Mouse (Mus musculus) MEL (cell line): ENCODE measurements at regions not wholly inside any gene's neighbourhood (a gene's known extent, or its start where the extent isn't known, plus 50 kb on each side); places are given as distances from the start of the nearest gene placed in this dataset.
A peak's percentile ranks its signal among the peaks of the same experiment; 100 is the strongest.

ENCODE experiments used
- DNase-seq: peaks from one replicate; pipeline ENCODE4 v3.0.0; 2011; ENCODE audit warnings: low read depth, low spot score
- H3K27ac ChIP-seq: 2 replicates; pipeline ENCODE4 v1.5.1; 2012; ENCODE audit warnings: low read depth, mild to moderate bottlenecking, control low read depth, low read length, moderate library complexity; ENCODE audit not compliant: control insufficient read depth
- H3K27me3 ChIP-seq, 2 experiments: fragments of 150-350 bp in 1 of 2; sonication (generic) in 1 of 2; 2 replicates each; pipeline ENCODE4 v1.6.1; 2012; ENCODE audit warnings: low read length in 2 of 2, mild to moderate bottlenecking in 2 of 2, improper control_type of control experiment in 1 of 2, moderate library complexity in 1 of 2; ENCODE audit not compliant: insufficient read depth in 2 of 2, control insufficient read depth in 1 of 2
- H3K36me3 ChIP-seq, 2 experiments: 2 replicates each; pipeline ENCODE4 v1.6.1; 2012 to 2014; ENCODE audit warnings: low read length in 2 of 2, improper control_type of control experiment in 1 of 2, inconsistent platforms in 1 of 2, mild to moderate bottlenecking in 1 of 2; ENCODE audit not compliant: insufficient read depth in 2 of 2, control insufficient read depth in 1 of 2
- H3K4me1 ChIP-seq, 2 experiments: fragments of 150-350 bp in 1 of 2; sonication (generic) in 1 of 2; 2 replicates each; pipeline ENCODE4 v1.6.1; 2012; ENCODE audit warnings: low read length in 2 of 2, improper control_type of control experiment in 1 of 2, mild to moderate bottlenecking in 1 of 2; ENCODE audit not compliant: insufficient read depth in 2 of 2, control insufficient read depth in 1 of 2
- H3K4me3 ChIP-seq, 2 experiments: fragments of 150-350 bp in 1 of 2; sonication (generic) in 1 of 2; 2 replicates each; pipeline ENCODE4 v1.5.1; 2012; ENCODE audit warnings: low read depth in 2 of 2, low read length in 2 of 2, mild to moderate bottlenecking in 2 of 2, moderate library complexity in 2 of 2, control low read depth in 1 of 2, improper control_type of control experiment in 1 of 2; ENCODE audit not compliant: control insufficient read depth in 1 of 2, insufficient read depth in 1 of 2
- H3K79me2 ChIP-seq: 2 replicates; pipeline ENCODE4 v1.6.1; 2012; ENCODE audit warnings: mild to moderate bottlenecking, low read length, moderate library complexity; ENCODE audit not compliant: control insufficient read depth, poor library complexity, insufficient read depth
- H3K9ac ChIP-seq: 2 replicates; pipeline ENCODE4 v1.6.1; 2012; ENCODE audit warnings: low read depth, mild to moderate bottlenecking, control low read depth, low read length, moderate library complexity; ENCODE audit not compliant: control insufficient read depth, poor library complexity, severe bottlenecking
- H3K9me3 ChIP-seq: fragments of 150-350 bp; sonication (generic); replicated peaks from 2 replicates; pipeline ENCODE4 v1.6.1; 2012; ENCODE audit warnings: mild to moderate bottlenecking, low read length, improper control_type of control experiment, moderate library complexity; ENCODE audit not compliant: insufficient read depth
- CHD1 ChIP-seq: IDR thresholded peaks from 2 replicates; pipeline ENCODE4 v1.6.1; 2012; ENCODE audit warnings: low read depth, mild to moderate bottlenecking, inconsistent platforms, low read length, improper control_type of control experiment
- CTCF ChIP-seq, 3 experiments: IDR thresholded peaks in 2 of 3; conservative IDR thresholded peaks in 1 of 3; 2 replicates each; pipeline ENCODE4 v1.5.1; 2011 to 2012; ENCODE audit warnings: low read length in 3 of 3, low read depth in 2 of 3, mild to moderate bottlenecking in 2 of 3, improper control_type of control experiment in 1 of 3, inconsistent platforms in 1 of 3, mixed read lengths in 1 of 3, moderate library complexity in 1 of 3; ENCODE audit not compliant: control insufficient read depth in 1 of 3, insufficient read depth in 1 of 3, poor library complexity in 1 of 3, severe bottlenecking in 1 of 3
- E2F4 ChIP-seq: IDR thresholded peaks from 2 replicates; pipeline ENCODE4 v1.6.1; 2011; ENCODE audit warnings: low read depth, low read length, improper control_type of control experiment, borderline replicate concordance
- ELF1 ChIP-seq: IDR thresholded peaks from 2 replicates; pipeline ENCODE4 v1.6.1; 2014; ENCODE audit warnings: low read depth, mild to moderate bottlenecking, inconsistent platforms, low read length, improper control_type of control experiment, moderate library complexity
- EP300 ChIP-seq, 2 experiments: IDR thresholded peaks; 2 replicates each; pipeline ENCODE4 v1.6.1; 2011; ENCODE audit warnings: improper control_type of control experiment in 2 of 2, low read length in 2 of 2, low read depth in 1 of 2, mild to moderate bottlenecking in 1 of 2
- ETS1 ChIP-seq: IDR thresholded peaks from 2 replicates; pipeline ENCODE4 v1.6.1; 2012; ENCODE audit warnings: low read depth, mild to moderate bottlenecking, inconsistent platforms, low read length, improper control_type of control experiment, moderate library complexity
- GATA1 ChIP-seq: IDR thresholded peaks from 2 replicates; pipeline ENCODE4 v1.6.1; 2011; ENCODE audit warnings: low read depth, low read length, improper control_type of control experiment
- HCFC1 ChIP-seq: IDR thresholded peaks from 2 replicates; pipeline ENCODE4 v1.6.1; 2012; ENCODE audit warnings: low read depth, mild to moderate bottlenecking, inconsistent platforms, low read length, improper control_type of control experiment, moderate library complexity
- JUND ChIP-seq: IDR thresholded peaks from 2 replicates; pipeline ENCODE4 v1.6.1; 2011; ENCODE audit warnings: low read depth, mild to moderate bottlenecking, improper control_type of control experiment, low read length
- MAFK ChIP-seq: IDR thresholded peaks from 2 replicates; pipeline ENCODE4 v1.6.1; 2011; ENCODE audit warnings: low read depth, mild to moderate bottlenecking, low read length, improper control_type of control experiment, borderline replicate concordance
- MAX ChIP-seq: IDR thresholded peaks from 2 replicates; pipeline ENCODE4 v1.6.1; 2011; ENCODE audit warnings: low read length, improper control_type of control experiment
- MEF2A ChIP-seq: IDR thresholded peaks from 2 replicates; pipeline ENCODE4 v1.6.1; 2014; ENCODE audit warnings: low read depth, mild to moderate bottlenecking, inconsistent platforms, low read length, improper control_type of control experiment; ENCODE audit not compliant: poor library complexity, insufficient replicate concordance, severe bottlenecking; ENCODE audit errors: extremely low read depth
- NRF1 ChIP-seq: IDR thresholded peaks from 2 replicates; pipeline ENCODE4 v1.6.1; 2014; ENCODE audit warnings: low read depth, mild to moderate bottlenecking, inconsistent platforms, low read length, improper control_type of control experiment, moderate library complexity; ENCODE audit not compliant: poor library complexity, insufficient read depth, severe bottlenecking
- POLR2A ChIP-seq, 2 experiments: IDR thresholded peaks; 2 replicates each; pipeline ENCODE4 v1.6.1; 2011 to 2012; ENCODE audit warnings: low read length in 2 of 2, mild to moderate bottlenecking in 2 of 2, control low read depth in 1 of 2, improper control_type of control experiment in 1 of 2, low read depth in 1 of 2, moderate library complexity in 1 of 2; ENCODE audit not compliant: control insufficient read depth in 1 of 2, insufficient read depth in 1 of 2, poor library complexity in 1 of 2
- POLR2AphosphoS2 ChIP-seq: IDR thresholded peaks from 2 replicates; pipeline ENCODE4 v1.6.1; 2011; ENCODE audit warnings: low read length, improper control_type of control experiment
- POLR2AphosphoS5 ChIP-seq: IDR thresholded peaks from 2 replicates; pipeline ENCODE4 v1.6.1; 2012; ENCODE audit warnings: low read depth, borderline replicate concordance, mild to moderate bottlenecking, inconsistent platforms, low read length, moderate library complexity, mixed read lengths
- RCOR1 ChIP-seq: IDR thresholded peaks from 2 replicates; pipeline ENCODE4 v1.6.1; 2012; ENCODE audit warnings: low read depth, mild to moderate bottlenecking, inconsistent platforms, low read length, improper control_type of control experiment
- SMC3 ChIP-seq: IDR thresholded peaks from 2 replicates; pipeline ENCODE4 v1.6.1; 2011; ENCODE audit warnings: low read depth, low read length, improper control_type of control experiment
- TAL1 ChIP-seq: IDR thresholded peaks from 2 replicates; pipeline ENCODE4 v1.6.1; 2012; ENCODE audit warnings: mild to moderate bottlenecking, inconsistent platforms, low read length, moderate library complexity, mixed read lengths
- TBP ChIP-seq: IDR thresholded peaks from 2 replicates; pipeline ENCODE4 v1.8.0; 2011; ENCODE audit warnings: low read depth, low read length, improper control_type of control experiment
- UBTF ChIP-seq: IDR thresholded peaks from 2 replicates; pipeline ENCODE4 v1.6.1; 2012; ENCODE audit warnings: low read depth, mild to moderate bottlenecking, inconsistent platforms, low read length, improper control_type of control experiment, moderate library complexity, borderline replicate concordance; ENCODE audit not compliant: insufficient read depth
- USF1 ChIP-seq: IDR thresholded peaks from 2 replicates; pipeline ENCODE4 v1.6.1; 2014; ENCODE audit warnings: low read depth, mild to moderate bottlenecking, inconsistent platforms, low read length, improper control_type of control experiment, moderate library complexity
- USF2 ChIP-seq, 2 experiments: IDR thresholded peaks; 2 replicates each; pipeline ENCODE4 v1.6.1; 2011 to 2012; ENCODE audit warnings: improper control_type of control experiment in 2 of 2, low read length in 2 of 2, borderline replicate concordance in 1 of 2, inconsistent platforms in 1 of 2, low read depth in 1 of 2, mild to moderate bottlenecking in 1 of 2; ENCODE audit not compliant: insufficient read depth in 1 of 2
- ZMIZ1 ChIP-seq: IDR thresholded peaks from 2 replicates; pipeline ENCODE4 v1.6.1; 2012; ENCODE audit warnings: low read depth, mild to moderate bottlenecking, inconsistent platforms, low read length, improper control_type of control experiment, moderate library complexity
- ZNF384 ChIP-seq: IDR thresholded peaks from 2 replicates; pipeline ENCODE4 v1.6.1; 2012; ENCODE audit warnings: low read depth, mild to moderate bottlenecking, inconsistent platforms, low read length, improper control_type of control experiment

DNA sequence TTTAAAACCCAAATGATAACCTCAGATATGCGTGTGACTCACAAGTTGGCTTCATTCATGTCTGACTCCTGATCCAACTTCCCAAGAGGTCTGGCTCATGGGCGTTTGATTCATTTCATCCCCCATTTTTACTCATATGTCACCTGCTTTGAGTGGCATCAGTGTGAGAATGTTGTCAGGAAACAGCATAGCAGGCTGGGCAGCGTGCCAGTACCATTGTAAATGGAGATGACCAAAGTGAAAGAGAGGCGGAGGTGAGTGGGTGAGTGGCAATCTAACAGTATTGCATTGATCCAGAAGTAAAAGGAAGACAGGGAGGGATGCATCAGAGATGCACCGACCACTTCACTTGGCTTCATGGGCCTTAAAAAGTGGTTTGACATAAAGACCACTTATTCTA is 720.7 kb downstream of the Hace1 start:
- Histone ChIP-seq H3K9ac (no peak overlapping the region), H3K36me3 (peaks cover 0 to 2% of the 10 kb centered on the region in 2 experiments; a peak in 1 of 4 replicates), H3K9me3 (no peaks in the 10 kb centered on the region), H3K27ac (no peak overlapping the region), H3K4me1 (peaks cover 0 to 8% of the 10 kb centered on the region in 2 experiments; a peak in 3 of 4 replicates), H3K79me2 (no peaks in the 10 kb centered on the region), H3K27me3 (no peaks in the 10 kb centered on the region), H3K4me3 (no peak overlapping the region)
- TF ChIP-seq NRF1 (no peak), RCOR1 (no peak), MAX (no peak), MAFK (no peak), TBP (no peak)
- DNase-seq: peak; percentile 10

DNA sequence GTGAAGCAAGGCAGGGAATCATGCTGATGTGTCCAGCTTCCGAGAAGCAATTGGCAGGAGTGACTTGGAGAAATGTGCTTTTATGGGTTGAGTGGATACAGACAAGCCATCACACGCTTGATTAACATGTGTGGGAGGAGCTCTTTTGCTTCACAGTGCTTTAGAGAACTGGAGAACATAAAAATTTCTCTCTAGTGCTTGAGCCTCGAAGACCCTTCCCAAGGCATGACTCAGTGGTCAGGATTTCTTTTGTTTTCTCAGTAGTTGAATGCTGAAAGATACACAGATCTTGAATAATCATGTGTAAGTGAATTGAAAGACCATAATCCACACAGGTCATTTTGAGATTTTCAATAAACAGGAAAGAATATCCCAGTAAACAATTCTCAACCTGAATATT is 721.9 kb downstream of the Hace1 start:
- no peak overlapping the region for H3K27ac ChIP-seq

DNA sequence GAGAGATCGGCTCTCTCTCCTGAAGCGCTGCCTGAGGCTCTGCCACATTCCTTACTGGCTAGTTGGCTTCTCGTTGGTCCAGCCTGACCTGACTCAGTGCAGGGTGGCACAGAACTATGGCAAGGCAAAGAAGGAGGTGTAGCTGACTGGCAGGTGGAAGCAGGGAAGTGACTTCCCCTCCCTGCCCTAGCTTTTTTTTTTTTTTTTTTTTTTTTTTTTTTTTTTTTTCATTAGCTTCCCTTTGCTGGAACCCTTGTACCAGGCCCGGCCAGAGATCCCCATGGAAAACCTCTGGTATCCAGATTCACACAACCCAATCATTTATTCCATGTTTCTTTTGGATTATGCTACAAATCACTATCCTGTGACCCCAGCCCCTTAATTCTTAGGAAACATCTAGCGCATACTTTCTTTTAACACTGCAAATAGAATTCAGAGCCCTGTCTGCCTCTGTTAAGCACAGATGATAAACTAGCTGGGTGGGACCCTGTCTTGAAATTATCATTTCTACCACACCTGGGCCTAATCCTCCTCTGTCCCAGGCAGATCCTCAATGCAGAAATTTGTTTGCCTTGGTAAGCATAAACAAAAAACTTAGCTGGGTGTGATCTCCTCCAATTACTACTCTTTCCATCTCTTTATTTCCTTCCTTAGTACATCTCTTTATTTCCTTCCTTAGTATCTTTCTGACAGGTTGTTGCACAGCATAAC is 742.9 kb downstream of the Hace1 start:
- TF ChIP-seq TAL1 (no peak; the same call in 1 of the 2 replicates), MEF2A (no peak), JUND (no peak), ZNF384 (peak; percentile 92), USF2 (IDR thresholded peaks at IDR 0.05; ENCODE audit: borderline replicate concordance in 1 of 2, insufficient read depth in 1 of 2, low read depth in 1 of 2, low read length in 2 of 2) (no peak), HCFC1 (no peak), GATA1 (no peak), CTCF (IDR thresholded peaks at IDR 0.05 in 2 of 3, conservative IDR thresholded peaks at IDR 0.05 in 1 of 3; ENCODE audit: control insufficient read depth in 1 of 3, insufficient read depth in 1 of 3, low read depth in 2 of 3, low read length in 3 of 3, poor library complexity in 1 of 3, severe bottlenecking in 1 of 3) (no peak), SMC3 (no peak), E2F4 (no peak), POLR2AphosphoS2 (no peak), ELF1 (no peak), EP300 (IDR thresholded peaks at IDR 0.05; ENCODE audit: low read depth in 1 of 2, low read length in 2 of 2) (peak; percentile 11 to 42; a peak in 1 of 4 replicates), MAX (no peak)
- peak; percentile 32 for DNase-seq
- Histone ChIP-seq H3K79me2 (no peaks in the 10 kb centered on the region), H3K9ac (no peak overlapping the region), H3K4me3 (no peak overlapping the region), H3K9me3 (no peaks in the 10 kb centered on the region), H3K36me3 (peaks cover 0 to 14% of the 10 kb centered on the region in 2 experiments; a peak in 2 of 4 replicates), H3K27me3 (no peaks in the 10 kb centered on the region), H3K27ac (no peak overlapping the region), H3K4me1 (peaks cover 4 to 9% of the 10 kb centered on the region in 2 experiments; a peak in 3 of 4 replicates)

More for the DNA sequence above, 721.9 kb downstream of the Hace1 start:
- Histone ChIP-seq H3K79me2 (no peaks in the 10 kb centered on the region), H3K27me3 (no peaks in the 10 kb centered on the region), H3K4me1 (peaks cover 0 to 5% of the 10 kb centered on the region in 2 experiments; a peak in 2 of 4 replicates), H3K36me3 (peaks cover 0 to 2% of the 10 kb centered on the region in 2 experiments; a peak in 1 of 4 replicates), H3K9me3 (no peaks in the 10 kb centered on the region), H3K9ac (no peak overlapping the region), H3K4me3 (no peak overlapping the region)
- no peak for TF ChIP-seq MAX
- no peak for TF ChIP-seq RCOR1
- TF ChIP-seq HCFC1: no peak
- TF ChIP-seq ELF1: no peak
- TF ChIP-seq POLR2A (IDR thresholded peaks at IDR 0.05; ENCODE audit: control insufficient read depth in 1 of 2, insufficient read depth in 1 of 2, low read depth in 1 of 2, low read length in 2 of 2, poor library complexity in 1 of 2): no peak
- no peak for TF ChIP-seq MEF2A
- TF ChIP-seq POLR2AphosphoS5: no peak
- no peak for TF ChIP-seq ETS1
- no peak for TF ChIP-seq ZMIZ1
- no peak for TF ChIP-seq UBTF
- no peak for TF ChIP-seq EP300 (IDR thresholded peaks at IDR 0.05; ENCODE audit: low read depth in 1 of 2, low read length in 2 of 2)
- no peak for TF ChIP-seq CHD1
- no peak for TF ChIP-seq USF1
- no peak for DNase-seq
